Mouse (Mus musculus): ENCODE data around the gene Cfap74.

DNA sequence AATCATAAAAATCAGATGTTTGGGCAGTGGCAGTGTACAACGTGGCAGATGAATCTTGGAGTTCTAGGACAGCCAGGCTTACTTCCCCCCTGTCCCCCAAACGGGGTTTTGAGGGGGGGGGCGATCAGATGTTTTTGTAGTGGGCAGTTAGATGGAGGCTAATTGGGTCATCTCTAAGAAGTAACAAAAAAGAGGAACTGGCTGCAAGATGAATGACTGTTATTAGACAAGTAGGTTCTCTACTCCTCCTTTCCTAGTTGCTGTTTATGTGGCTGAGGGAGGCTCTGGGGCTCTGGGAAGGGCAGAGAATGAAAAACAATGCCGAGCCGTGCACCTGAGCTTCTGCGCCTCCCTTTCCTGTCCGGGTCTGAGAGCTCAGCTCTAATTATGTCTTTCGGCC is 96.1 kb downstream of the Cfap74 start:
- TF ChIP-seq CTCF (IDR thresholded peaks at IDR 0.05; ENCODE audit: low read depth) (no peak), EP300 (IDR thresholded peaks at IDR 0.05; ENCODE audit: low read depth) (no peak)

All from heart, postnatal 0 days (tissue).